Mouse (Mus musculus) lung, adult 2 months (tissue): Measurements from ENCODE around the gene Aasdh.

Experiments
- CTCF ChIP-seq: fragments of 200-500 bp; IDR thresholded peaks from 2 replicates; pipeline ENCODE4 v1.5.1; 2011; ENCODE audit warnings: mild to moderate bottlenecking, low read length, control low read depth; ENCODE audit not compliant: insufficient read depth
- POLR2A ChIP-seq: fragments of 200-500 bp; IDR thresholded peaks from 2 replicates; pipeline ENCODE4 v1.6.1; 2011; ENCODE audit warnings: low read depth, mild to moderate bottlenecking, control low read depth, low read length, borderline replicate concordance; ENCODE audit errors: extremely low read depth

- no peak for TF ChIP-seq CTCF
- no peak for TF ChIP-seq POLR2A
Observed at GRCm38 (mm10) chr5:76876106-76876758, 29.1 kb downstream of the Aasdh start.
